Mouse (Mus musculus): ENCODE measurements around the gene Satb2. TPM values are rescaled to one million over a fixed set of nuclear protein-coding genes. Genes with fewer than 3 reads are reported as not detected.

Gene Satb2
- polyA plus RNA-seq, 1 experiment from 2014 or later = 2.6 TPM

Small RNAs within 50 kb of the gene (microRNA-seq; reads per million reads assigned to microRNA genes)
- gene Gm23943 = not detected

Data from forebrain, embryonic 12.5 days (tissue).